Mouse (Mus musculus) kidney, embryonic 16.5 days (tissue): ENCODE results near the gene Pafah1b1. TPM values are rescaled to one million over a fixed set of nuclear protein-coding genes. Genes with fewer than 3 reads are reported as not detected.

Source experiments
- ATAC-seq: fragments of 200-750 bp; cut with Nextera tagmentation; 2 replicates; pipeline ENCODE4 v1.8.0; 2017; ENCODE audit warnings: moderate TSS enrichment; ENCODE audit not compliant: low FRiP score, low TSS enrichment
- H3K27ac ChIP-seq: fragments of 300-500 bp; sonication (generic); 2 replicates; pipeline ENCODE4 v1.5.1; 2014; ENCODE audit warnings: low read length
- H3K27me3 ChIP-seq: fragments of 300-500 bp; sonication (generic); 2 replicates; pipeline ENCODE4 v1.6.1; 2014; ENCODE audit warnings: low read length, control low read depth, mixed read lengths; ENCODE audit not compliant: insufficient read depth
- H3K36me3 ChIP-seq: fragments of 300-500 bp; sonication (generic); 2 replicates; pipeline ENCODE4 v1.6.1; 2014; ENCODE audit warnings: low read length, control low read depth, mixed read lengths; ENCODE audit not compliant: insufficient read depth
- H3K4me1 ChIP-seq: fragments of 300-500 bp; sonication (generic); 2 replicates; pipeline ENCODE4 v1.6.1; 2014; ENCODE audit warnings: low read length, control low read depth, mixed read lengths; ENCODE audit not compliant: insufficient read depth
- H3K4me2 ChIP-seq: fragments of 300-500 bp; sonication (generic); replicated peaks from 2 replicates; pipeline ENCODE4 v1.6.1; 2014; ENCODE audit warnings: low read depth, low read length
- H3K4me3 ChIP-seq: fragments of 300-500 bp; sonication (generic); 2 replicates; pipeline ENCODE4 v1.5.1; 2014; ENCODE audit warnings: mild to moderate bottlenecking, low read length
- H3K9ac ChIP-seq: fragments of 300-500 bp; sonication (generic); replicated peaks from 2 replicates; pipeline ENCODE4 v1.6.1; 2014; ENCODE audit warnings: low read length
- H3K9me3 ChIP-seq: fragments of 300-500 bp; sonication (generic); 2 replicates; pipeline ENCODE4 v1.6.1; 2016; ENCODE audit warnings: low read length, control low read depth
- WGBS: fragments of 180-500 bp; shearing (Covaris S2); extraction: QIAGEN DNeasy Blood & Tissue Kit; methylation state at CpG from one replicate; pipeline ENCODE4 v1.1.7; 2014; 5-methylcytosine and 5-hydroxymethylcytosine counted together
- polyA plus RNA-seq: library from polyadenylated mRNA; unstranded; fragments of >200 nt; fragmentation: Nextera tagmentation; extraction: Ambion mirVana; gene quantifications from 2 replicates; pipeline ENCODE4 v1.2.1, GENCODE M21; 2015

The Pafah1b1 gene
- polyA plus RNA-seq, 1 experiment from 2014 or later = 34.4 TPM

GRCm38 (mm10) chr11:74637971-74638790 lies 86.3 kb downstream of the Pafah1b1 start:
- under 1% methylated on average over 77 of the region's 86 CpGs for WGBS
- Histone ChIP-seq H3K4me2 (peak overlapping the region; percentile 80), H3K9me3 (no peaks in the 10 kb centered on the region), H3K4me3 (peak overlapping the region; percentile 85), H3K9ac (peak overlapping the region; percentile 82), H3K27ac (peak overlapping the region; percentile 90), H3K27me3 (no peaks in the 10 kb centered on the region), H3K4me1 (peaks cover 21% of the 10 kb centered on the region), H3K36me3 (no peaks in the 10 kb centered on the region)
- peak; percentile 96 for ATAC-seq

- H3K36me3 ChIP-seq = no peaks in the 10 kb centered on the region
- no peaks in the 10 kb centered on the region for H3K9me3 ChIP-seq
- H3K4me2 ChIP-seq = peak overlapping the region; percentile 80
- peak overlapping the region; percentile 85 for H3K4me3 ChIP-seq
- H3K4me1 ChIP-seq = peaks cover 21% of the 10 kb centered on the region
- peak overlapping the region; percentile 90; the same call in 1 of the 2 replicates for H3K27ac ChIP-seq
- WGBS = 24% methylated on average over 8 of the region's 8 CpGs
- H3K27me3 ChIP-seq = no peaks in the 10 kb centered on the region
- ATAC-seq = no peak
- H3K9ac ChIP-seq = peak overlapping the region; percentile 82
These were observed 87.0 kb downstream of the Pafah1b1 start for GRCm38 (mm10) chr11:74637486-74637885.

GRCm38 (mm10) chr11:74634490-74635275 lies 89.8 kb downstream of the Pafah1b1 start:
- Histone ChIP-seq H3K4me2 (no peak overlapping the region), H3K9ac (no peak overlapping the region), H3K36me3 (no peaks in the 10 kb centered on the region), H3K27ac (no peak overlapping the region), H3K9me3 (no peaks in the 10 kb centered on the region), H3K27me3 (no peaks in the 10 kb centered on the region), H3K4me3 (no peak overlapping the region), H3K4me1 (peaks cover 19% of the 10 kb centered on the region)
- WGBS = 65% methylated on average over 5 of the region's 5 CpGs
- no peak for ATAC-seq

- Histone ChIP-seq H3K27me3 (no peaks in the 10 kb centered on the region), H3K4me1 (peaks cover under 1% of the 10 kb centered on the region), H3K9ac (no peak overlapping the region), H3K27ac (no peak overlapping the region), H3K36me3 (no peaks in the 10 kb centered on the region), H3K4me3 (no peak overlapping the region), H3K4me2 (no peak overlapping the region), H3K9me3 (no peaks in the 10 kb centered on the region)
- ATAC-seq = no peak
- WGBS = 64% methylated on average over 7 of the region's 7 CpGs
These were observed 92.3 kb downstream of the Pafah1b1 start for GRCm38 (mm10) chr11:74631880-74632789.

- Histone ChIP-seq H3K4me2 (no peak overlapping the region), H3K27ac (no peak overlapping the region), H3K4me1 (no peaks in the 10 kb centered on the region), H3K9ac (no peak overlapping the region), H3K27me3 (no peaks in the 10 kb centered on the region), H3K4me3 (no peak overlapping the region), H3K9me3 (no peaks in the 10 kb centered on the region), H3K36me3 (no peaks in the 10 kb centered on the region)
- ATAC-seq = no peak
- 55% methylated on average over 3 of the region's 3 CpGs for WGBS
These were observed 97.0 kb downstream of the Pafah1b1 start for GRCm38 (mm10) chr11:74627481-74627880.

GRCm38 (mm10) chr11:74625333-74625732 lies 99.1 kb downstream of the Pafah1b1 start:
- ATAC-seq = no peak
- Histone ChIP-seq H3K4me1 (no peaks in the 10 kb centered on the region), H3K4me2 (no peak overlapping the region), H3K36me3 (no peaks in the 10 kb centered on the region), H3K27ac (no peak overlapping the region), H3K27me3 (peaks cover 17% of the 10 kb centered on the region), H3K4me3 (no peak overlapping the region), H3K9ac (no peak overlapping the region), H3K9me3 (no peaks in the 10 kb centered on the region)

Other genes starting within 250 kb of the Pafah1b1 start
- gene Rap1gap2, start 113.8 kb downstream of the Pafah1b1 start, polyA plus RNA-seq = 5.5 and 6.2 TPM in 2 replicates
- 0.17 TPM in 2 replicates for gene Ccdc92b, start 105.1 kb downstream of the Pafah1b1 start, polyA plus RNA-seq
- 44.6 and 46.3 TPM in 2 replicates for gene Cluh, start 75.2 kb downstream of the Pafah1b1 start, polyA plus RNA-seq
- 53.3 and 59.4 TPM in 2 replicates for gene Mettl16, start 46.2 kb upstream of the Pafah1b1 start, polyA plus RNA-seq
- 4.7 and 4.8 TPM in 2 replicates for gene Mnt, start 106.2 kb upstream of the Pafah1b1 start, polyA plus RNA-seq
- 6.6 and 7.1 TPM in 2 replicates for gene Sgsm2, start 172.4 kb upstream of the Pafah1b1 start, polyA plus RNA-seq
- gene Tsr1, start 173.4 kb upstream of the Pafah1b1 start, polyA plus RNA-seq = 50.1 and 50.8 TPM in 2 replicates
- 17.9 and 20.5 TPM in 2 replicates for gene Smg6, start 201.2 kb upstream of the Pafah1b1 start, polyA plus RNA-seq
- gene Srr, start 201.3 kb upstream of the Pafah1b1 start, polyA plus RNA-seq = 24.5 and 25.1 TPM in 2 replicates